31 mouse cellular contexts compared by ENCODE assay signal in the genomic region with DNA sequence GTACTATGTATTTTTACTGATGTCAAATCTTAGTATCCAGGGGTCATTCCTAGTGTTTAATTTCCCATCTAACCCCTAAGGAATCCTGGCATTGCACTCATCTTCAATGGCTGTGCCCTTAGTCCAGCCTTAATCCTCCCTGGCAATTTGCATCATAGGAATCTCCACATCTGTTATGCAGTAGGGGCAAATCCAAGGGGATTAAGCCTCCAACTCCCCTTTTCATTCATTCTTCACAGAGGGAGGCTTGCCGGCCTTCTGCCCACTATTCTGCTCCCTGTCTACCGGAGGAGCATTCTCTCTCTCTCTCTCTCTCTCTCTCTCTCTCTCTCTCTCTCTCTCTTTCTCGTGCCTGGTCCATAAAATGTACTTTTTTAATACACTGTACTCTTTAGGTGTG.
DNase-seq lines count a peak whose midpoint lies in the region; ATAC-seq and TF ChIP-seq lines count a peak whose summit lies in the region.
"Had no signal": no experiment of that assay in that cellular context is flagged by ENCODE, and none has a peak within 500 bp of the region (broad histone marks: within the 10 kb centered on the region; RNA-seq: fewer than 3 reads in every experiment).

No protein-coding gene starts in this region.

- no peak for TF ChIP-seq CTCF in midbrain, postnatal 0 days (IDR thresholded peaks at IDR 0.05)

- no peak overlapping the region for H3K9ac ChIP-seq in embryonic facial prominence, embryonic 11.5 days (replicated peaks; ENCODE audit: low read length)
- H3K9ac ChIP-seq in midbrain, embryonic 11.5 days (ENCODE audit: low read length) = no peak overlapping the region
- H3K9ac ChIP-seq in midbrain, postnatal 0 days (replicated peaks; ENCODE audit: low read length, poor library complexity, severe bottlenecking) = no peak overlapping the region
- H3K9ac ChIP-seq in midbrain, embryonic 13.5 days (replicated peaks) = no peak overlapping the region
- H3K9ac ChIP-seq: embryonic facial prominence, embryonic 12.5 days; heart, embryonic 13.5 days; hindbrain, embryonic 12.5 days; limb, embryonic 15.5 days; liver, embryonic 14.5 days; lung, embryonic 14.5 days; stomach, embryonic 15.5 days had no signal

- no peak overlapping the region for H3K4me3 ChIP-seq in embryonic facial prominence, embryonic 11.5 days (ENCODE audit: low read depth, low read length)
- no peak overlapping the region for H3K4me3 ChIP-seq in embryonic facial prominence, embryonic 10.5 days
- no peak overlapping the region for H3K4me3 ChIP-seq in midbrain, embryonic 11.5 days (ENCODE audit: low read depth, low read length)
- H3K4me3 ChIP-seq in midbrain, postnatal 0 days (ENCODE audit: low read depth, low read length) = no peak overlapping the region
- no peak overlapping the region for H3K4me3 ChIP-seq in midbrain, embryonic 13.5 days (replicated peaks)
- H3K4me3 ChIP-seq: embryonic facial prominence, embryonic 12.5 days; erythroblast, embryonic 14.5 days; heart, adult 2 months; heart, embryonic 13.5 days; hindbrain, embryonic 12.5 days; left cerebral cortex, adult 2 months; limb, embryonic 15.5 days; megakaryocyte, embryonic 14.5 days; myocyte; stomach, embryonic 15.5 days had no signal

- H3K27ac ChIP-seq in embryonic facial prominence, embryonic 11.5 days (replicated peaks; ENCODE audit: low read depth, low read length) = no peak overlapping the region
- H3K27ac ChIP-seq in embryonic facial prominence, embryonic 10.5 days (replicated peaks) = no peak overlapping the region
- no peak overlapping the region for H3K27ac ChIP-seq in midbrain, embryonic 11.5 days (ENCODE audit: low read depth, low read length)
- no peak overlapping the region for H3K27ac ChIP-seq in midbrain, postnatal 0 days (ENCODE audit: low read depth, low read length)
- no peak overlapping the region for H3K27ac ChIP-seq in midbrain, embryonic 13.5 days
- H3K27ac ChIP-seq: embryonic facial prominence, embryonic 12.5 days; heart, adult 2 months; heart, embryonic 13.5 days; hindbrain, embryonic 12.5 days; kidney, postnatal 0 days; left cerebral cortex, adult 2 months; limb, embryonic 15.5 days; liver, embryonic 14.5 days; stomach, embryonic 15.5 days had no signal

- 10% methylated on average over 3 of the region's 3 CpGs for WGBS in embryonic facial prominence, embryonic 11.5 days
- WGBS in embryonic facial prominence, embryonic 10.5 days = 12% methylated on average over 3 of the region's 3 CpGs
- WGBS in midbrain, embryonic 11.5 days = 11% methylated on average over 3 of the region's 3 CpGs
- 5% methylated on average over 3 of the region's 3 CpGs for WGBS in midbrain, postnatal 0 days
- 0% methylated on average over 3 of the region's 3 CpGs for WGBS in midbrain, embryonic 13.5 days

- H3K4me2 ChIP-seq in embryonic facial prominence, embryonic 11.5 days (ENCODE audit: low read depth, low read length) = no peak overlapping the region
- no peak overlapping the region for H3K4me2 ChIP-seq in midbrain, embryonic 11.5 days
- H3K4me2 ChIP-seq in midbrain, postnatal 0 days (ENCODE audit: low read depth, low read length, poor library complexity, severe bottlenecking) = no peak overlapping the region
- no peak overlapping the region for H3K4me2 ChIP-seq in midbrain, embryonic 13.5 days (replicated peaks)
- H3K4me2 ChIP-seq: embryonic facial prominence, embryonic 12.5 days; heart, embryonic 13.5 days; hindbrain, embryonic 12.5 days; limb, embryonic 15.5 days; lung, embryonic 14.5 days; stomach, embryonic 15.5 days had no signal

- ATAC-seq in embryonic facial prominence, embryonic 11.5 days (replicated peaks; ENCODE audit: insufficient number of reproducible peaks, low FRiP score, low TSS enrichment, low read depth) = no peak
- peak; percentile 94 for ATAC-seq in midbrain, embryonic 11.5 days (ENCODE audit: low FRiP score)
- no peak for ATAC-seq in midbrain, postnatal 0 days (ENCODE audit: low FRiP score)
- peak; percentile 77; the same call in 1 of the 2 replicates for ATAC-seq in midbrain, embryonic 13.5 days

- peak; percentile 12 for DNase-seq in embryonic facial prominence, embryonic 11.5 days (ENCODE audit: low spot score)
- no peak for DNase-seq in embryonic facial prominence, embryonic 10.5 days (ENCODE audit: low spot score)
- peak; percentile 89 for DNase-seq in midbrain, embryonic 11.5 days (ENCODE audit: low spot score, missing footprints)
- no peak for DNase-seq in midbrain, postnatal 0 days (ENCODE audit: low spot score)
- no peak for DNase-seq in kidney, adult 11 months
- DNase-seq in neural tube, embryonic 10.5 days (ENCODE audit: extremely low spot score, low spot score) = no peak
- DNase-seq: adrenal gland, postnatal 10 days; cerebellum, adult 2 months; cerebellum, postnatal 25 days; gastrocnemius, postnatal 36 days; heart, adult 2 months; heart, postnatal 14 days; kidney, adult 2 months; layer of hippocampus, adult 9-11 months; left cerebral cortex, postnatal 4 days; lung, embryonic 14.5 days; right cerebral cortex, postnatal 14 days; spleen, adult 18-20 months; thymus, postnatal 25 days had no signal

- no peaks in the 10 kb centered on the region for H3K27me3 ChIP-seq in embryonic facial prominence, embryonic 11.5 days (ENCODE audit: control insufficient read depth, insufficient read depth, low read length)
- H3K27me3 ChIP-seq in embryonic facial prominence, embryonic 10.5 days (replicated peaks; ENCODE audit: low read depth, poor library complexity, severe bottlenecking) = no peaks in the 10 kb centered on the region
- H3K27me3 ChIP-seq in midbrain, embryonic 11.5 days (ENCODE audit: control insufficient read depth, insufficient read depth, low read length) = no peaks in the 10 kb centered on the region
- H3K27me3 ChIP-seq in midbrain, postnatal 0 days (ENCODE audit: insufficient read depth, low read length) = no peaks in the 10 kb centered on the region
- no peaks in the 10 kb centered on the region for H3K27me3 ChIP-seq in midbrain, embryonic 13.5 days
- H3K27me3 ChIP-seq: embryonic facial prominence, embryonic 12.5 days; heart, embryonic 13.5 days; hindbrain, embryonic 12.5 days; limb, embryonic 15.5 days; megakaryocyte, embryonic 14.5 days; stomach, embryonic 15.5 days had no signal

- no peaks in the 10 kb centered on the region for H3K4me1 ChIP-seq in embryonic facial prominence, embryonic 11.5 days (ENCODE audit: control insufficient read depth, insufficient read depth, low read length)
- H3K4me1 ChIP-seq in embryonic facial prominence, embryonic 10.5 days = no peaks in the 10 kb centered on the region
- H3K4me1 ChIP-seq in midbrain, embryonic 11.5 days (ENCODE audit: control insufficient read depth, insufficient read depth, low read length) = peaks cover 2% of the 10 kb centered on the region; the same call in 1 of the 2 replicates
- no peaks in the 10 kb centered on the region for H3K4me1 ChIP-seq in midbrain, postnatal 0 days (ENCODE audit: insufficient read depth, low read length)
- peaks cover 3% of the 10 kb centered on the region; the same call in 1 of the 2 replicates for H3K4me1 ChIP-seq in midbrain, embryonic 13.5 days (replicated peaks)
- H3K4me1 ChIP-seq: embryonic facial prominence, embryonic 12.5 days; heart, embryonic 13.5 days; hindbrain, embryonic 12.5 days; limb, embryonic 15.5 days; megakaryocyte, embryonic 14.5 days; stomach, embryonic 15.5 days had no signal

- no peaks in the 10 kb centered on the region for H3K36me3 ChIP-seq in embryonic facial prominence, embryonic 11.5 days (replicated peaks; ENCODE audit: control insufficient read depth, insufficient read depth, low read depth, low read length)
- H3K36me3 ChIP-seq in embryonic facial prominence, embryonic 10.5 days (replicated peaks) = no peaks in the 10 kb centered on the region
- H3K36me3 ChIP-seq in midbrain, embryonic 11.5 days (ENCODE audit: control insufficient read depth, insufficient read depth, low read length) = no peaks in the 10 kb centered on the region
- H3K36me3 ChIP-seq in midbrain, postnatal 0 days (ENCODE audit: insufficient read depth, low read length) = no peaks in the 10 kb centered on the region
- H3K36me3 ChIP-seq in midbrain, embryonic 13.5 days = no peaks in the 10 kb centered on the region
- H3K36me3 ChIP-seq: embryonic facial prominence, embryonic 12.5 days; heart, embryonic 13.5 days; hindbrain, embryonic 12.5 days; limb, embryonic 15.5 days; stomach, embryonic 15.5 days had no signal

- H3K9me3 ChIP-seq in embryonic facial prominence, embryonic 11.5 days (replicated peaks; ENCODE audit: control insufficient read depth, low read length) = no peaks in the 10 kb centered on the region
- H3K9me3 ChIP-seq in embryonic facial prominence, embryonic 10.5 days = no peaks in the 10 kb centered on the region
- no peaks in the 10 kb centered on the region for H3K9me3 ChIP-seq in midbrain, embryonic 11.5 days (ENCODE audit: control insufficient read depth, low read length)
- H3K9me3 ChIP-seq in midbrain, postnatal 0 days (ENCODE audit: low read length) = no peaks in the 10 kb centered on the region
- H3K9me3 ChIP-seq in midbrain, embryonic 13.5 days = no peaks in the 10 kb centered on the region
- H3K9me3 ChIP-seq: embryonic facial prominence, embryonic 12.5 days; heart, embryonic 13.5 days; hindbrain, embryonic 12.5 days; limb, embryonic 15.5 days; megakaryocyte, embryonic 14.5 days; stomach, embryonic 15.5 days had no signal

Comparison
In these comparisons a context has a peak if more than half of its experiments do, and no peak if none do; other contexts are left out.
1. ATAC-seq: peak in midbrain, embryonic 11.5 days (single experiment) and midbrain, embryonic 13.5 days (single experiment); none in embryonic facial prominence, embryonic 11.5 days (single experiment) and midbrain, postnatal 0 days (single experiment).
2. DNase-seq: peak in embryonic facial prominence, embryonic 11.5 days (single experiment) and midbrain, embryonic 11.5 days (single experiment); none in embryonic facial prominence, embryonic 10.5 days (single experiment), midbrain, postnatal 0 days (single experiment), kidney, adult 11 months (single experiment) and neural tube, embryonic 10.5 days (single experiment).